In genomic region chr1:138839291-138839690, GRCm38 (mm10) we compare ENCODE assay signal across 18 mouse cellular contexts. TPM values are rescaled to one million over a fixed set of nuclear protein-coding genes. Genes with fewer than 3 reads are reported as not detected.
A peak's percentile ranks its signal among the peaks of the same experiment; 100 is the strongest.
DNase-seq lines count a peak whose midpoint lies in the region; ATAC-seq lines count a peak whose summit lies in the region.
"Had no signal": no experiment of that assay in that cellular context is flagged by ENCODE, and none has a peak within 500 bp of the region (broad histone marks: within the 10 kb centered on the region; RNA-seq: fewer than 3 reads in every experiment).

No protein-coding gene starts in this region.

- WGBS in forebrain, embryonic 11.5 days: 2% methylated on average over 2 of the region's 2 CpGs
- WGBS in forebrain, embryonic 15.5 days: 26% methylated on average over 2 of the region's 2 CpGs
- WGBS in limb, embryonic 10.5 days: 15% methylated on average over 2 of the region's 2 CpGs
- 21% methylated on average over 2 of the region's 2 CpGs for WGBS in midbrain, embryonic 13.5 days

- peaks cover 11% of the 10 kb centered on the region for H3K4me1 ChIP-seq in forebrain, embryonic 11.5 days (replicated peaks; ENCODE audit: control insufficient read depth, insufficient read depth, low read length)
- peaks cover 41% of the 10 kb centered on the region for H3K4me1 ChIP-seq in forebrain, embryonic 15.5 days
- peaks cover 60% of the 10 kb centered on the region for H3K4me1 ChIP-seq in limb, embryonic 10.5 days
- H3K4me1 ChIP-seq in midbrain, embryonic 13.5 days (replicated peaks): peaks cover 31% of the 10 kb centered on the region

- no peak for DNase-seq in forebrain, embryonic 11.5 days (ENCODE audit: low spot score)
- no peak for DNase-seq in limb, embryonic 10.5 days (ENCODE audit: low spot score)
- DNase-seq in urinary bladder, postnatal 4 days (ENCODE audit: low spot score in 2 of 2): no peak
- no peak for DNase-seq in cerebellum, adult 8-10 months
- DNase-seq in kidney, adult 9 months: no peak
- DNase-seq: adrenal gland, adult 8-10 months; cerebellum, adult 9-11 months; embryo, embryonic 11 days; gastrocnemius, postnatal 25 days; kidney, postnatal 10 days; layer of hippocampus, adult 9-11 months; thymus, postnatal 25 days had no signal

- no peaks in the 10 kb centered on the region for H3K36me3 ChIP-seq in forebrain, embryonic 11.5 days (ENCODE audit: control insufficient read depth, insufficient read depth, low read length)
- no peaks in the 10 kb centered on the region for H3K36me3 ChIP-seq in forebrain, embryonic 15.5 days
- peaks cover 67% of the 10 kb centered on the region for H3K36me3 ChIP-seq in limb, embryonic 10.5 days
- H3K36me3 ChIP-seq in midbrain, embryonic 13.5 days: 0 out of 2 replicates have a peak, but pooled peaks cover 8% of the 10 kb centered on the region
- H3K36me3 ChIP-seq: G1E had no signal

- peak overlapping the region; percentile 47; the same call in 1 of the 2 replicates for H3K9ac ChIP-seq in forebrain, embryonic 11.5 days (ENCODE audit: low read length)
- peak overlapping the region; percentile 44; the same call in 1 of the 2 replicates for H3K9ac ChIP-seq in forebrain, embryonic 15.5 days (replicated peaks)
- H3K9ac ChIP-seq in midbrain, embryonic 13.5 days (replicated peaks): peak overlapping the region; percentile 95
- H3K9ac ChIP-seq: liver, embryonic 14.5 days had no signal

- peaks cover 69% of the 10 kb centered on the region for H3K27me3 ChIP-seq in forebrain, embryonic 11.5 days (ENCODE audit: control insufficient read depth, insufficient read depth, low read length)
- H3K27me3 ChIP-seq in forebrain, embryonic 15.5 days: peaks cover 55% of the 10 kb centered on the region
- H3K27me3 ChIP-seq in limb, embryonic 10.5 days (ENCODE audit: low read depth, poor library complexity, severe bottlenecking): peaks cover 58% of the 10 kb centered on the region
- peaks cover 74% of the 10 kb centered on the region for H3K27me3 ChIP-seq in midbrain, embryonic 13.5 days

- no peaks in the 10 kb centered on the region for H3K9me3 ChIP-seq in forebrain, embryonic 11.5 days (ENCODE audit: control insufficient read depth, low read length)
- no peaks in the 10 kb centered on the region for H3K9me3 ChIP-seq in forebrain, embryonic 15.5 days
- H3K9me3 ChIP-seq in limb, embryonic 10.5 days (replicated peaks): no peaks in the 10 kb centered on the region
- no peaks in the 10 kb centered on the region for H3K9me3 ChIP-seq in midbrain, embryonic 13.5 days
- H3K9me3 ChIP-seq: G1E had no signal

- H3K4me3 ChIP-seq in forebrain, embryonic 11.5 days (ENCODE audit: low read depth, low read length): peak overlapping the region; percentile 48
- peak overlapping the region; percentile 46 for H3K4me3 ChIP-seq in forebrain, embryonic 15.5 days
- H3K4me3 ChIP-seq in limb, embryonic 10.5 days: peak overlapping the region; percentile 79
- peak overlapping the region; percentile 55 for H3K4me3 ChIP-seq in midbrain, embryonic 13.5 days (replicated peaks)

- no peak overlapping the region for H3K27ac ChIP-seq in forebrain, embryonic 11.5 days (ENCODE audit: low read depth, low read length)
- no peak overlapping the region for H3K27ac ChIP-seq in forebrain, embryonic 15.5 days (replicated peaks)
- H3K27ac ChIP-seq in limb, embryonic 10.5 days: peak overlapping the region; percentile 98
- H3K27ac ChIP-seq in midbrain, embryonic 13.5 days: peak overlapping the region; percentile 96
- H3K27ac ChIP-seq: liver, embryonic 14.5 days; stomach, postnatal 0 days had no signal

- peak overlapping the region; percentile 24; the same call in 1 of the 2 replicates for H3K4me2 ChIP-seq in forebrain, embryonic 11.5 days (ENCODE audit: low read depth, low read length, severe bottlenecking)
- H3K4me2 ChIP-seq in forebrain, embryonic 15.5 days (replicated peaks): peak overlapping the region; percentile 62; the same call in 1 of the 2 replicates
- H3K4me2 ChIP-seq in midbrain, embryonic 13.5 days (replicated peaks): peak overlapping the region; percentile 67

- ATAC-seq in forebrain, embryonic 11.5 days (replicated peaks; ENCODE audit: low FRiP score): no peak
- no peak for ATAC-seq in forebrain, embryonic 15.5 days (replicated peaks)
- ATAC-seq in midbrain, embryonic 13.5 days: no peak
- ATAC-seq: intestine, postnatal 0 days had no signal

RNA-seq across cellular contexts. Expression of gene Lhx9, which starts 9.1 kb away (rescaled TPM):
- polyA plus RNA-seq in forebrain, embryonic 11.5 days (2014; fragmentation: Nextera tagmentation; extraction: Ambion mirVana): 34.3 and 35.3 TPM in 2 replicates
- polyA plus RNA-seq in forebrain, embryonic 15.5 days (2015; fragmentation: Nextera tagmentation; extraction: Ambion mirVana): 20.6 and 25.2 TPM in 2 replicates
- polyA plus RNA-seq in limb, embryonic 10.5 days (2016; fragmentation: Nextera tagmentation; extraction: Ambion mirVana): 110 and 114 TPM in 2 replicates
- 132 and 143 TPM in 2 replicates for polyA plus RNA-seq in midbrain, embryonic 13.5 days (2015; fragmentation: Nextera tagmentation; extraction: Ambion mirVana)
- polyA plus RNA-seq: intestine, postnatal 0 days had no signal

RNA-seq across cellular contexts. Expression of gene 2310009B15Rik, which starts 17.4 kb away (rescaled TPM):
- 44.3 and 47.7 TPM in 2 replicates for polyA plus RNA-seq in forebrain, embryonic 11.5 days (2014; fragmentation: Nextera tagmentation; extraction: Ambion mirVana)
- polyA plus RNA-seq in forebrain, embryonic 15.5 days (2015; fragmentation: Nextera tagmentation; extraction: Ambion mirVana): 29.7 and 35.5 TPM in 2 replicates
- 60.2 and 60.6 TPM in 2 replicates for polyA plus RNA-seq in limb, embryonic 10.5 days (2016; fragmentation: Nextera tagmentation; extraction: Ambion mirVana)
- polyA plus RNA-seq in midbrain, embryonic 13.5 days (2015; fragmentation: Nextera tagmentation; extraction: Ambion mirVana): 50.8 and 53.7 TPM in 2 replicates

Comparison
In these comparisons a context has a peak if more than half of its experiments do, and no peak if none do; other contexts are left out.
1. H3K27ac ChIP-seq: peak in limb, embryonic 10.5 days (single experiment) and midbrain, embryonic 13.5 days (single experiment); none in forebrain, embryonic 11.5 days (single experiment) and forebrain, embryonic 15.5 days (single experiment).
2. H3K9ac ChIP-seq: peak in every context shown above with its lines; median percentile 95 in midbrain, embryonic 13.5 days; 47 in forebrain, embryonic 11.5 days; 44 in forebrain, embryonic 15.5 days.
3. Peak in every context shown above with its lines, with median percentiles within 50 percentile points of each other: H3K4me2 ChIP-seq and H3K4me3 ChIP-seq.